Mouse (Mus musculus): ENCODE results near the gene March9. TPM values are rescaled to one million over a fixed set of nuclear protein-coding genes. Genes with fewer than 3 reads are reported as not detected.
A peak's percentile ranks its signal among the peaks of the same experiment; 100 is the strongest.
"Not testable (repeated sequence)": the region's sequence is repeated elsewhere in the genome, so short reads cannot be mapped to it uniquely, and the experiment has no call there.

The March9 gene
- polyA plus RNA-seq, 1 experiment from 2014 or later = not detected

DNA sequence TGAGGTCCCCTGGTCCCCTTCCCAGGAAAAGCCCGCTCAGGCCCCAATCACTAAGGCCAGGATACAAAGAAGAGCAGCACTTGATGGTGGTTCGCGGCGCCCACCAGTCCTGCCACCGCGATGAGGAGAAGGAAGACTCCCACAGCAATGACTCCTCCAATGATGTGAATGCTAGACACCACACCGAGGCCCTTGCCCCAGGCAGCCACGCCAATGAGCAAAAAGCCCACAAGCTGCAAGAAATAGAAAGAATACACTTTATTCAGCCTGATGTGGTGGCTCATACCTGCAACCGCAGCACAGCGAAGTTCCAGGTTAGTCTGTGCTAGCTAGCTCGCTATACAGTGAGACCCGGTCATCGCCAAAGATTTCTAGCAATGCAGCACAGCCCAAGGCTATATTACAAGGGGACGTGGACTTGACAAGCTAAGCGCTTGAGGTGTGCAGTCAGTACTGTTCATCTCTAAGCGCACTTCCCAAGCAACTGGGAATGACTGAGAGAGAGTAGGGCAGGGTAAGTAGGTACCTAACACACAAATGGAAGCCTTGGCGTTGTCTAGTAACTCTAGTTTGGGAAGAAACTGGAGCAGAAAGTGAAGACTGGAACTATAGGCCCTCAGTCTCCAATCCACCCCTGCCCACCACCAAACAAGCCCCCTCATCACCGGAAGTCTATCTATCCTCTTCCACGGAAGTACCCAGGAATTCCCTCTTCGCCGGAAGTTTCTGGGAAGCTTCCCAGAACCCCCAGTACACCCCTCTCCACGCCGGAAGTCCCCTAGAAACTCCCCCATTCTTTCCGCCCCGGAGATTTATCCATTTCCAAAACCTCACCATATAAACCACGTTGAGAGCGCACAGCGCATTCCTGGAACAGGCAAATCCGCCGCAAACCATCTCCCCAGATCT is 9.6 kb upstream of the March9 start:
- Histone ChIP-seq H3K9ac (ENCODE audit: low read depth, low read length) (peak overlapping the region; percentile 67), H3K4me1 (ENCODE audit: control insufficient read depth, low read depth, low read length) (peaks cover 38% of the 10 kb centered on the region), H3K36me3 (ENCODE audit: control insufficient read depth, insufficient read depth) (peaks cover 25% of the 10 kb centered on the region), H3K27me3 (ENCODE audit: control insufficient read depth, insufficient read depth, low read depth, low read length) (no peaks in the 10 kb centered on the region), H3K27ac (ENCODE audit: low read length) (peak overlapping the region; percentile 78), H3K4me2 (ENCODE audit: low read depth, low read length) (peak overlapping the region; percentile 77), H3K9me3 (replicated peaks; ENCODE audit: control insufficient read depth, low read length) (no peaks in the 10 kb centered on the region), H3K4me3 (ENCODE audit: low read depth, low read length) (peak overlapping the region; percentile 73)
- peak; percentile 20; the same call in 1 of the 2 replicates for ATAC-seq (ENCODE audit: low read depth)
- WGBS (ENCODE audit: insufficient replicate concordance) = 5% methylated on average over 30 of the region's 30 CpGs

GRCm38 (mm10) chr10:127068360-127069038 is 8.5 kb upstream of the March9 start:
- ATAC-seq (ENCODE audit: low read depth) = no peak
- Histone ChIP-seq H3K4me1 (ENCODE audit: control insufficient read depth, low read depth, low read length) (peaks cover 39% of the 10 kb centered on the region), H3K9ac (ENCODE audit: low read depth, low read length) (peak overlapping the region; percentile 67), H3K36me3 (ENCODE audit: control insufficient read depth, insufficient read depth) (peaks cover 25% of the 10 kb centered on the region), H3K9me3 (replicated peaks; ENCODE audit: control insufficient read depth, low read length) (no peaks in the 10 kb centered on the region), H3K27ac (ENCODE audit: low read length) (peak overlapping the region; percentile 78), H3K4me3 (ENCODE audit: low read depth, low read length) (peak overlapping the region; percentile 73), H3K4me2 (ENCODE audit: low read depth, low read length) (peak overlapping the region; percentile 77), H3K27me3 (ENCODE audit: control insufficient read depth, insufficient read depth, low read depth, low read length) (no peaks in the 10 kb centered on the region)
- 44% methylated on average over 9 of the region's 9 CpGs for WGBS (ENCODE audit: insufficient replicate concordance)

DNA sequence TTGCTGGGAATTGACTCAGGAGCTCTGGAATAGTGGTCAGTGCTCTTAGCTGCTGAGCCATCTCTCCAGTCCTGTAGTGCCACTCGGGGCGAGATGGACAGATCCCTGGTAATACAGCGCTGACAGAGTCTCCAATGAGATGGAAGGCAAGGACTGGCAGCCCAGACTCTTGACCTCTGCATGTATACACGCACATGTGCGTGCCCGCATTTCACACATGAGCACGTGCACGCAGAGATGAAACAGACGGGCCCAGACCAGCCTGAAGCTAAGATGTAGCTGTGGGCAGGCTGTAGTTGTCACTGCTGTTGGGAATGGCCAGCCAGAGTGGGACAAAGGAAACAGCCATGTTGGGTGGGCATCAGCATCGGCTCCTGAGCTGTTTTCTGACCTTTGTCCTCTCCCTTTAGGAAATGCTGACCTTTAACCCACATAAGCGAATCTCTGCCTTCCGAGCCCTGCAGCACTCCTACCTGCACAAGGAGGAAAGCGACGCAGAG is 6.6 kb upstream of the March9 start:
- no peak overlapping the region for H3K27ac ChIP-seq (ENCODE audit: low read length)
- H3K36me3 ChIP-seq (ENCODE audit: control insufficient read depth, insufficient read depth) = peaks cover 25% of the 10 kb centered on the region
- H3K27me3 ChIP-seq (ENCODE audit: control insufficient read depth, insufficient read depth, low read depth, low read length) = peaks cover 11% of the 10 kb centered on the region
- no peak for ATAC-seq (ENCODE audit: low read depth)
- no peaks in the 10 kb centered on the region for H3K9me3 ChIP-seq (replicated peaks; ENCODE audit: control insufficient read depth, low read length)
- 77% methylated on average over 14 of the region's 14 CpGs for WGBS (ENCODE audit: insufficient replicate concordance)
- no peak overlapping the region for H3K4me3 ChIP-seq (ENCODE audit: low read depth, low read length)
- H3K9ac ChIP-seq (ENCODE audit: low read depth, low read length) = no peak overlapping the region
- H3K4me1 ChIP-seq (ENCODE audit: control insufficient read depth, low read depth, low read length) = peaks cover 42% of the 10 kb centered on the region
- H3K4me2 ChIP-seq (ENCODE audit: low read depth, low read length) = no peak overlapping the region

GRCm38 (mm10) chr10:127065981-127066380 is 6.0 kb upstream of the March9 start:
- Histone ChIP-seq H3K4me3 (ENCODE audit: low read depth, low read length) (no peak overlapping the region), H3K27ac (ENCODE audit: low read length) (no peak overlapping the region), H3K36me3 (ENCODE audit: control insufficient read depth, insufficient read depth) (peaks cover 25% of the 10 kb centered on the region), H3K4me2 (ENCODE audit: low read depth, low read length) (no peak overlapping the region), H3K27me3 (ENCODE audit: control insufficient read depth, insufficient read depth, low read depth, low read length) (peaks cover 16% of the 10 kb centered on the region), H3K9ac (ENCODE audit: low read depth, low read length) (no peak overlapping the region), H3K9me3 (replicated peaks; ENCODE audit: control insufficient read depth, low read length) (no peaks in the 10 kb centered on the region), H3K4me1 (ENCODE audit: control insufficient read depth, low read depth, low read length) (peaks cover 38% of the 10 kb centered on the region)
- no peak for ATAC-seq (ENCODE audit: low read depth)
- WGBS (ENCODE audit: insufficient replicate concordance) = 53% methylated on average over 9 of the region's 9 CpGs

DNA sequence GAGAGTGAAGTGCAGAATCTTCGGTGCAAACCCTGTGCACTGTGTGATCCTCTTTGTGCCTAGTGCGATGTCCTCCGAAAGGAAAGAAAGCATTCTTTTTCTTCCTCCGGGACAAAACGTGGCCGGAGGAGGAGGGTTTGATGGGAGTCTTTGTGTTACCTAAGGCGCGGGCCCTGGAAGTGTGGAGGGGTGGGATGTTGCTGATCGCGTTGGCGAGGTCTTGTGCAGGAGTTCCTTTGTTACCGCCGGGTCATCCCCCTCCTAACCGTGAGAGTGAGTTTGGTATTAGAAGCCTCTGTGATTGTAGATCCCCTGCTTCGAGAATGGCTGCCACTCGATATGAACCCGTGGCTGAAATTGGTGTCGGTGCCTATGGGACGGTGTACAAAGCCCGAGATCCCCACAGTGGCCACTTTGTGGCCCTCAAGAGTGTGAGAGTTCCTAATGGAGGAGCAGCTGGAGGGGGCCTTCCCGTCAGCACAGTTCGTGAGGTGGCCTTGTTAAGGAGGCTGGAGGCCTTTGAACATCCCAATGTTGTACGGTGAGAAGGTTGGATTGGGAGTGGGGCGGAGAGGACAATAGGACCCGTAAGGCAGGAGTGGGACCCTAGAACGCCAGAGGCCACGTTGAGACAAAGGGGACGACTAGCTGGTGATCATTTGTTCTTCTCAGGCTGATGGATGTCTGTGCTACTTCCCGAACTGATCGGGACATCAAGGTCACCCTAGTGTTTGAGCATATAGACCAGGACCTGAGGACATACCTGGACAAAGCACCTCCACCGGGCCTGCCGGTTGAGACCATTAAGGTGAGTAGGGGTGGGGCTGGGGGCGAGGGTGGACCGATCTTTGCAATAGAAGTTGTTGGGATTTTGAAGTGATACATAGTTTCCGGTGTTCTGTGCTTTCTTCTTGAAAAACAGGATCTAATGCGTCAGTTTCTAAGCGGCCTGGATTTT is 4.2 kb upstream of the March9 start:
- Histone ChIP-seq H3K4me2 (ENCODE audit: low read depth, low read length) (peak overlapping the region; percentile 92), H3K36me3 (ENCODE audit: control insufficient read depth, insufficient read depth) (peaks cover 25% of the 10 kb centered on the region), H3K4me3 (ENCODE audit: low read depth, low read length) (peak overlapping the region; percentile 78), H3K27me3 (ENCODE audit: control insufficient read depth, insufficient read depth, low read depth, low read length) (peaks cover 34% of the 10 kb centered on the region), H3K4me1 (ENCODE audit: control insufficient read depth, low read depth, low read length) (peaks cover 36% of the 10 kb centered on the region), H3K9ac (ENCODE audit: low read depth, low read length) (peak overlapping the region; percentile 80), H3K9me3 (replicated peaks; ENCODE audit: control insufficient read depth, low read length) (no peaks in the 10 kb centered on the region), H3K27ac (ENCODE audit: low read length) (peak overlapping the region; percentile 77)
- peak; percentile 0; the same call in 1 of the 2 replicates for ATAC-seq (ENCODE audit: low read depth)
- 10% methylated on average over 37 of the region's 37 CpGs for WGBS (ENCODE audit: insufficient replicate concordance)

DNA sequence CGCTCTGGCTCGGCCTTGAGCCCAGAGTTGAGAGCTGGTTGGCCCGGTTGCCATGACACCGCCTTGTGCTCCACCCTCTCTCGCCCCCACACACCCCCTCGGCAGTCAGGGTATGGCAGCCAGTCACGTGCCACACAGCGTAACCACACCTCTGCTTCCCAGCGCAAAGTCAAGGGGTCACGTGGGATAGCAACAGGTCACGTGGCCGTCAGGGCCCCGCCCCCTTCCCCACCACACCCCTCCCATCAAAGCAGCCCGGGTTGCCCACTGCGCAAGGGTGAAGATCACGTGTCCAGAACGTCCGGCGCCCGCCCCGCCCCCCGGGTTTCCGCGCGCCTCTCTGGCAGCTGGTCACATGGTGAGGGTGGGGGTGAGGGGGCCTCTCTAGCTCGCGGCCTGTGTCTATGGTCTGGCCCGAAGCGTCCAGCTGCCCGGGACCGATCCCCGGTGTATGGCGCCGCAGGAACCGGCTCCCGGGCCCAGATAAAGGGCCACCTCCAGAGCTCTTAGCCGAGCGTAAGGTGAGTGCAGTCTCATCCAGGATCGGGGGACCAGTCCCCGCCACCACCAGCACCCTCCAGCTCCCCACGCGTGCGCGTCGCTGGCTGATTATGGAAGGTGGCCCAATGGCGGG is 3.4 kb upstream of the March9 start, which contains the start of gene Cdk4:
TSS of gene Cdk4 (plus strand) at position 296 of the 634 bp plus-strand sequence.
- Histone ChIP-seq H3K9ac (ENCODE audit: low read depth, low read length) (peak within 1 kb of the TSS; percentile 80), H3K27ac (ENCODE audit: low read length) (peak within 1 kb of the TSS; percentile 77), H3K36me3 (ENCODE audit: control insufficient read depth, insufficient read depth) (peaks cover 25% of the 10 kb centered on the region), H3K4me2 (ENCODE audit: low read depth, low read length) (peak within 1 kb of the TSS; percentile 92), H3K4me1 (ENCODE audit: control insufficient read depth, low read depth, low read length) (peaks cover 28% of the 10 kb centered on the region), H3K4me3 (ENCODE audit: low read depth, low read length) (peak within 1 kb of the TSS; percentile 78), H3K27me3 (ENCODE audit: control insufficient read depth, insufficient read depth, low read depth, low read length) (peaks cover 43% of the 10 kb centered on the region), H3K9me3 (replicated peaks; ENCODE audit: control insufficient read depth, low read length) (no peaks in the 10 kb centered on the region)
- ATAC-seq (ENCODE audit: low read depth) = peak; percentile 89
- WGBS (ENCODE audit: insufficient replicate concordance) = 0% methylated on average over 43 of the region's 46 CpGs

GRCm38 (mm10) chr10:127062503-127062902 is 2.5 kb upstream of the March9 start:
- Histone ChIP-seq H3K4me2 (ENCODE audit: low read depth, low read length) (0 out of 2 replicates have a peak overlapping the region, but pooled peaks have one; percentile 92), H3K27ac (ENCODE audit: low read length) (no peak overlapping the region), H3K4me3 (ENCODE audit: low read depth, low read length) (no peak overlapping the region), H3K4me1 (ENCODE audit: control insufficient read depth, low read depth, low read length) (peaks cover 26% of the 10 kb centered on the region), H3K27me3 (ENCODE audit: control insufficient read depth, insufficient read depth, low read depth, low read length) (peaks cover 47% of the 10 kb centered on the region), H3K36me3 (ENCODE audit: control insufficient read depth, insufficient read depth) (peaks cover 25% of the 10 kb centered on the region), H3K9me3 (replicated peaks; ENCODE audit: control insufficient read depth, low read length) (no peaks in the 10 kb centered on the region), H3K9ac (ENCODE audit: low read depth, low read length) (no peak overlapping the region)
- 47% methylated on average over 5 of the region's 5 CpGs for WGBS (ENCODE audit: insufficient replicate concordance)
- no peak for ATAC-seq (ENCODE audit: low read depth)

- Histone ChIP-seq H3K4me1 (ENCODE audit: control insufficient read depth, low read depth, low read length) (peaks cover 26% of the 10 kb centered on the region), H3K36me3 (ENCODE audit: control insufficient read depth, insufficient read depth) (peaks cover 23% of the 10 kb centered on the region), H3K27me3 (ENCODE audit: control insufficient read depth, insufficient read depth, low read depth, low read length) (peaks cover 51% of the 10 kb centered on the region)
- H3K4me2 ChIP-seq (ENCODE audit: low read depth, low read length); H3K9me3 ChIP-seq (replicated peaks; ENCODE audit: control insufficient read depth, low read length); H3K27ac ChIP-seq (ENCODE audit: low read length); H3K4me3 ChIP-seq (ENCODE audit: low read depth, low read length); ATAC-seq (ENCODE audit: low read depth); H3K9ac ChIP-seq (ENCODE audit: low read depth, low read length): not testable (repeated sequence)
- WGBS (ENCODE audit: insufficient replicate concordance) = 77% methylated on average over 4 of the region's 4 CpGs
These were observed 2.1 kb upstream of the March9 start for GRCm38 (mm10) chr10:127062101-127062500.
